ENCODE assay signal across 25 mouse cellular contexts in genomic region chr8:72262756-72263155, GRCm38 (mm10). TPM values are rescaled to one million over a fixed set of nuclear protein-coding genes. Genes with fewer than 3 reads are reported as not detected.
"Had no signal": no experiment of that assay in that cellular context is flagged by ENCODE, and none has a peak within 500 bp of the region (broad histone marks: within the 10 kb centered on the region; RNA-seq: fewer than 3 reads in every experiment).

No protein-coding gene starts in this region.

- H3K4me1 ChIP-seq: midbrain, embryonic 15.5 days; stomach, embryonic 15.5 days had no signal

- H3K9me3 ChIP-seq: limb, embryonic 15.5 days; liver, embryonic 12.5 days; megakaryocyte, embryonic 14.5 days; midbrain, embryonic 15.5 days; neural tube, embryonic 13.5 days; stomach, embryonic 15.5 days had no signal

- H3K9ac ChIP-seq: limb, embryonic 15.5 days; liver, embryonic 12.5 days; lung, embryonic 14.5 days; midbrain, embryonic 15.5 days; neural tube, embryonic 13.5 days; stomach, embryonic 15.5 days had no signal

- H3K27ac ChIP-seq: limb, embryonic 15.5 days; liver, embryonic 12.5 days; macrophage; midbrain, embryonic 15.5 days; neural tube, embryonic 13.5 days; stomach, embryonic 15.5 days had no signal

- H3K4me2 ChIP-seq: limb, embryonic 15.5 days; liver, embryonic 12.5 days; lung, embryonic 14.5 days; midbrain, embryonic 11.5 days; midbrain, embryonic 15.5 days; neural tube, embryonic 13.5 days; stomach, embryonic 15.5 days had no signal

- DNase-seq: kidney, postnatal 36 days; layer of hippocampus, adult 9-11 months; layer of hippocampus, postnatal 36 days; lung, embryonic 14.5 days; lung, postnatal 10 days; retina, postnatal 1 day; right cerebral cortex, postnatal 4 days; spleen, adult 18-20 months; thymus, adult 2 months; thymus, postnatal 25 days had no signal

- ATAC-seq: liver, embryonic 12.5 days; midbrain, embryonic 15.5 days had no signal

- H3K27me3 ChIP-seq: limb, embryonic 15.5 days; liver, embryonic 12.5 days; midbrain, embryonic 15.5 days; neural tube, embryonic 13.5 days; stomach, embryonic 15.5 days had no signal

- H3K36me3 ChIP-seq: limb, embryonic 15.5 days; liver, embryonic 12.5 days; midbrain, embryonic 15.5 days; neural tube, embryonic 13.5 days; stomach, embryonic 15.5 days had no signal

- H3K4me3 ChIP-seq: limb, embryonic 15.5 days; liver, embryonic 12.5 days; megakaryocyte, embryonic 14.5 days; midbrain, embryonic 15.5 days; neural tube, embryonic 13.5 days; stomach, embryonic 15.5 days had no signal

RNA-seq across cellular contexts. Expression of gene Gm11034, which starts 49.3 kb away (rescaled TPM):
- total RNA-seq: layer of hippocampus, adult 18-20 months; layer of hippocampus, postnatal 36 days; left cerebral cortex, adult 8-10 months; left cerebral cortex, postnatal 25 days had no signal
- polyA plus RNA-seq: kidney, embryonic 16.5 days; limb, embryonic 11.5 days; limb, embryonic 15.5 days; liver, embryonic 12.5 days; liver, embryonic 16.5 days; lung, embryonic 14.5 days; macrophage; midbrain, embryonic 11.5 days; midbrain, embryonic 15.5 days; neural tube, embryonic 13.5 days; stomach, embryonic 15.5 days; testis, adult 2 months; thymus, adult 2 months had no signal

RNA-seq across cellular contexts. Expression of gene Cib3, which starts 50.1 kb away (rescaled TPM):
- total RNA-seq: left cerebral cortex, adult 8-10 months had no signal
- polyA plus RNA-seq: kidney, embryonic 16.5 days; limb, embryonic 11.5 days; limb, embryonic 15.5 days; liver, embryonic 12.5 days; liver, embryonic 16.5 days; lung, embryonic 14.5 days; macrophage; midbrain, embryonic 11.5 days; midbrain, embryonic 15.5 days; neural tube, embryonic 13.5 days; stomach, embryonic 15.5 days had no signal
